Mouse (Mus musculus) liver, embryonic 11.5 days (tissue): Measurements from ENCODE around the gene Lbx1. TPM values are rescaled to one million over a fixed set of nuclear protein-coding genes. Genes with fewer than 3 reads are reported as not detected.
A peak's percentile ranks its signal among the peaks of the same experiment; 100 is the strongest.

ENCODE experiments used
- ATAC-seq: fragments of 200-750 bp; cut with Nextera tagmentation; replicated peaks from 2 replicates; pipeline ENCODE4 v1.8.0; 2017; ENCODE audit warnings: moderate number of reproducible peaks, mild to moderate bottlenecking, moderate TSS enrichment, moderate library complexity; ENCODE audit not compliant: low FRiP score
- DNase-seq: peaks from one replicate; pipeline ENCODE4 v3.0.0-alpha.2; 2017; ENCODE audit warnings: low spot score
- H3K27ac ChIP-seq: fragments of 300-500 bp; sonication (generic); 2 replicates; pipeline ENCODE4 v1.5.1; 2014; ENCODE audit warnings: mild to moderate bottlenecking, low read depth, low read length, control low read depth
- H3K27me3 ChIP-seq: fragments of 300-500 bp; sonication (generic); replicated peaks from 2 replicates; pipeline ENCODE4 v1.6.1; 2014; ENCODE audit warnings: low read length, mixed read lengths; ENCODE audit not compliant: control insufficient read depth, insufficient read depth
- H3K36me3 ChIP-seq: fragments of 300-500 bp; sonication (generic); 2 replicates; pipeline ENCODE4 v1.6.1; 2014; ENCODE audit warnings: mild to moderate bottlenecking, low read length, moderate library complexity, mixed read lengths; ENCODE audit not compliant: control insufficient read depth, insufficient read depth
- H3K4me1 ChIP-seq: fragments of 300-500 bp; sonication (generic); replicated peaks from 2 replicates; pipeline ENCODE4 v1.6.1; 2014; ENCODE audit warnings: low read length, mixed read lengths; ENCODE audit not compliant: control insufficient read depth, insufficient read depth
- H3K4me2 ChIP-seq: fragments of 300-500 bp; sonication (generic); 2 replicates; pipeline ENCODE4 v1.6.1; 2014; ENCODE audit warnings: mild to moderate bottlenecking, control low read depth, moderate library complexity
- H3K4me3 ChIP-seq: fragments of 300-500 bp; sonication (generic); 2 replicates; pipeline ENCODE4 v1.5.1; 2014; ENCODE audit warnings: low read depth, low read length, control low read depth
- H3K9ac ChIP-seq: fragments of 300-500 bp; sonication (generic); 2 replicates; pipeline ENCODE4 v1.6.1; 2014; ENCODE audit warnings: low read depth, low read length, control low read depth
- H3K9me3 ChIP-seq: fragments of 300-500 bp; sonication (generic); 2 replicates; pipeline ENCODE4 v1.6.1; 2016; ENCODE audit warnings: low read length, inconsistent platforms, mixed read lengths; ENCODE audit not compliant: control insufficient read depth
- WGBS: fragments of 180-500 bp; shearing (Covaris S2); extraction: QIAGEN DNeasy Blood & Tissue Kit; methylation state at CpG from one replicate; pipeline ENCODE4 v1.1.7; 2014; 5-methylcytosine and 5-hydroxymethylcytosine counted together
- polyA plus RNA-seq: library from polyadenylated mRNA; unstranded; fragments of >200 nt; fragmentation: Nextera tagmentation; extraction: Ambion mirVana; gene quantifications from 2 replicates; pipeline ENCODE4 v1.2.1, GENCODE M21; 2014

The Lbx1 gene
- polyA plus RNA-seq, 1 experiment from 2014 or later: 0.58 TPM

- Histone ChIP-seq H3K27ac (no peak overlapping the region), H3K4me2 (no peak overlapping the region), H3K4me1 (no peaks in the 10 kb centered on the region), H3K27me3 (peaks cover 44% of the 10 kb centered on the region), H3K9me3 (no peaks in the 10 kb centered on the region), H3K36me3 (no peaks in the 10 kb centered on the region), H3K9ac (no peak overlapping the region), H3K4me3 (no peak overlapping the region)
- DNase-seq (no peak), ATAC-seq (no peak)
- WGBS: 71% methylated on average over 19 of the region's 19 CpGs
Measured at GRCm38 (mm10) chr19:45248691-45249090, 13.1 kb upstream of the Lbx1 start.

- DNase-seq: no peak
- ATAC-seq: no peak
- Histone ChIP-seq H3K27ac (no peak overlapping the region), H3K9ac (no peak overlapping the region), H3K4me3 (no peak overlapping the region), H3K36me3 (no peaks in the 10 kb centered on the region), H3K4me1 (no peaks in the 10 kb centered on the region), H3K4me2 (peak overlapping the region; percentile 20; the same call in 1 of the 2 replicates), H3K9me3 (no peaks in the 10 kb centered on the region), H3K27me3 (peaks cover 80% of the 10 kb centered on the region)
- 4% methylated on average over 29 of the region's 29 CpGs for WGBS
Measured at GRCm38 (mm10) chr19:45243918-45244700, 8.5 kb upstream of the Lbx1 start.

GRCm38 (mm10) chr19:45243264-45243602 is 7.6 kb upstream of the Lbx1 start:
- Histone ChIP-seq H3K27me3 (peaks cover 81% of the 10 kb centered on the region), H3K4me2 (no peak overlapping the region), H3K4me1 (no peaks in the 10 kb centered on the region), H3K36me3 (no peaks in the 10 kb centered on the region), H3K27ac (no peak overlapping the region), H3K4me3 (no peak overlapping the region), H3K9ac (no peak overlapping the region), H3K9me3 (no peaks in the 10 kb centered on the region)
- ATAC-seq: no peak
- WGBS: 4% methylated on average over 5 of the region's 5 CpGs
- DNase-seq: no peak

GRCm38 (mm10) chr19:45242348-45243263 is 7.0 kb upstream of the Lbx1 start:
- ATAC-seq (no peak), DNase-seq (no peak)
- peaks cover 88% of the 10 kb centered on the region for H3K27me3 ChIP-seq
- no peak overlapping the region for H3K9ac ChIP-seq
- no peak overlapping the region for H3K4me2 ChIP-seq
- no peaks in the 10 kb centered on the region for H3K4me1 ChIP-seq
- H3K36me3 ChIP-seq: no peaks in the 10 kb centered on the region
- H3K27ac ChIP-seq: no peak overlapping the region
- no peak overlapping the region for H3K4me3 ChIP-seq
- WGBS: 3% methylated on average over 23 of the region's 23 CpGs
- no peaks in the 10 kb centered on the region for H3K9me3 ChIP-seq

GRCm38 (mm10) chr19:45242017-45242347 is 6.4 kb upstream of the Lbx1 start:
- no peak overlapping the region for H3K27ac ChIP-seq
- no peaks in the 10 kb centered on the region for H3K9me3 ChIP-seq
- H3K4me3 ChIP-seq: no peak overlapping the region
- no peaks in the 10 kb centered on the region for H3K36me3 ChIP-seq
- peaks cover 94% of the 10 kb centered on the region for H3K27me3 ChIP-seq
- DNase-seq (no peak), ATAC-seq (no peak)
- no peaks in the 10 kb centered on the region for H3K4me1 ChIP-seq
- H3K9ac ChIP-seq: no peak overlapping the region
- 15% methylated on average over 4 of the region's 4 CpGs for WGBS
- no peak overlapping the region for H3K4me2 ChIP-seq

- WGBS: 11% methylated on average over 2 of the region's 2 CpGs
- H3K4me2 ChIP-seq: no peak overlapping the region
- no peak for DNase-seq
Measured at GRCm38 (mm10) chr19:45240026-45240425, 4.4 kb upstream of the Lbx1 start.

GRCm38 (mm10) chr19:45239191-45239590 is 3.6 kb upstream of the Lbx1 start:
- 27% methylated on average over 1 of the region's 1 CpGs for WGBS
- no peaks in the 10 kb centered on the region for H3K9me3 ChIP-seq
- no peak overlapping the region for H3K4me2 ChIP-seq
- H3K36me3 ChIP-seq: no peaks in the 10 kb centered on the region
- ATAC-seq (no peak), DNase-seq (no peak)
- no peak overlapping the region for H3K9ac ChIP-seq
- no peak overlapping the region for H3K4me3 ChIP-seq
- peaks cover 4% of the 10 kb centered on the region; the same call in 1 of the 2 replicates for H3K4me1 ChIP-seq
- H3K27me3 ChIP-seq: peaks cover 99% of the 10 kb centered on the region
- no peak overlapping the region for H3K27ac ChIP-seq

More at GRCm38 (mm10) chr19:45240026-45240425, 4.4 kb upstream of the Lbx1 start:
- Histone ChIP-seq H3K4me1 (peaks cover 1% of the 10 kb centered on the region; the same call in 1 of the 2 replicates), H3K36me3 (no peaks in the 10 kb centered on the region), H3K9ac (no peak overlapping the region), H3K27ac (no peak overlapping the region), H3K9me3 (no peaks in the 10 kb centered on the region), H3K4me3 (no peak overlapping the region), H3K27me3 (peaks cover 99% of the 10 kb centered on the region)
- no peak for ATAC-seq

- H3K27me3 ChIP-seq: peaks cover 99% of the 10 kb centered on the region
- H3K9me3 ChIP-seq: no peaks in the 10 kb centered on the region
- no peak overlapping the region for H3K4me2 ChIP-seq
Measured at GRCm38 (mm10) chr19:45237665-45238209, 2.1 kb upstream of the Lbx1 start.

More at GRCm38 (mm10) chr19:45237665-45238209, 2.1 kb upstream of the Lbx1 start:
- Histone ChIP-seq H3K4me3 (no peak overlapping the region), H3K9ac (no peak overlapping the region), H3K36me3 (no peaks in the 10 kb centered on the region), H3K27ac (no peak overlapping the region), H3K4me1 (peaks cover 4% of the 10 kb centered on the region; the same call in 1 of the 2 replicates)
- WGBS: 10% methylated on average over 3 of the region's 3 CpGs
- DNase-seq (no peak), ATAC-seq (no peak)
